Mouse (Mus musculus): ENCODE data around the gene 4833439L19Rik. TPM values are rescaled to one million over a fixed set of nuclear protein-coding genes. Genes with fewer than 3 reads are reported as not detected.
A peak's percentile ranks its signal among the peaks of the same experiment; 100 is the strongest.

4833439L19Rik gene
- total RNA-seq, 1 experiment from 2014 or later, result 131 TPM

DNA sequence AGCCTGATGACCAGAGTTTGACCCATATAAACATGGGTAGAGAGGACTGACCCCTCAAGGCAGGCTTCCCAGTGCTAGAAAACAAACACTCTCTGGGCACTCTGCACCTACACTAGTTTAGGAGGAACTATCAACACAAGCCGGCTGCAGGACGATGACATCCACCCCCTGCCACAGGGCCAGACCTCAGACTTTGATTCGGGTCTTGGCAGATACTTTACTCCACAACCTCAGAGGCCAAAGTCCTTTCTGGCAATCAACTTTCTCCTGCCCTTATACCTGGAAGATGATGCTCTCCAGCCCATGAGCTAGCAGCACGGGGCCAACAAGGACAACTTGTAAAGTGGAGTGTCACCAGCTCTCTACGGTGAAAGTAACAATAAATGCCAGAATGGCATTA, 17.6 kb upstream of the 4833439L19Rik start:
- no peak for DNase-seq

DNA sequence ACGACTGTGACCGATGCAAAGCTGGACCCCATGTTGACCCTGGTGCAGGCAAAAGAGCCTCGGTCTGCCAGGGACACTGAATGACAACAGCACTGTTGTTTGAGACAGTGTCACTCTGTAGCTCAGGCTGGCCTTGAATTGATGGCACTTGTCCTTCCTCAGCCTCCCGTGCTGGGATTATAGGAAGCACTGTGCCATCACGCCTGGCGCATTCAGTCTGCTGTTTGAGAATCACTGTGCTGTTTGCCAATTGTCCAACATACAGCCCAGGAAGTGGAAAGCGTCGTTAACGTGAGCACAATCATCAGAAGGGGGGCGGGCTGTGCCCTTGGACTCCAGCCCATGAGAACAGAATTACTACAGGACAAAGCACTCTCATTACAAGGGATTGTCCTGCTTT, 16.9 kb upstream of the 4833439L19Rik start:
- peak; percentile 65 for DNase-seq

DNA sequence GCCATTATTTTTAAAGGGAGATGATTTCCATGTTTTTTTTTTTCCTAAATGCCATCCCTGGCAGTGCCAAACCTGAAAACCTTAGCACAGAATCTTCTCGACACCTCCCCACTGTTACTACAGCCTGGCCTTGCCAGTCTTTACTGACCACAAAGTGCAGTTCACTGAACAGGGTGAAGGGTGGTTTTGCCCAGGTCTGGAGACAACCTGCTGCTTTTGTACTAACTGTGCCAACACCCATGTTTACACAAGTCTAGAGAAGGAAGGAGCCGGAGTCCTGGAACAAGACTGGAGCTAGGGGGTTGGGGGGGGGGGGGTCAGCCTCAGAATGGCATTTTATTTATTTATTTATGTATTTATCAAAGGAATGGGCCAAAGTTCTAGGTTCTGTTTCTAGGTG, 16.1 kb upstream of the 4833439L19Rik start:
- no peak for DNase-seq

DNA sequence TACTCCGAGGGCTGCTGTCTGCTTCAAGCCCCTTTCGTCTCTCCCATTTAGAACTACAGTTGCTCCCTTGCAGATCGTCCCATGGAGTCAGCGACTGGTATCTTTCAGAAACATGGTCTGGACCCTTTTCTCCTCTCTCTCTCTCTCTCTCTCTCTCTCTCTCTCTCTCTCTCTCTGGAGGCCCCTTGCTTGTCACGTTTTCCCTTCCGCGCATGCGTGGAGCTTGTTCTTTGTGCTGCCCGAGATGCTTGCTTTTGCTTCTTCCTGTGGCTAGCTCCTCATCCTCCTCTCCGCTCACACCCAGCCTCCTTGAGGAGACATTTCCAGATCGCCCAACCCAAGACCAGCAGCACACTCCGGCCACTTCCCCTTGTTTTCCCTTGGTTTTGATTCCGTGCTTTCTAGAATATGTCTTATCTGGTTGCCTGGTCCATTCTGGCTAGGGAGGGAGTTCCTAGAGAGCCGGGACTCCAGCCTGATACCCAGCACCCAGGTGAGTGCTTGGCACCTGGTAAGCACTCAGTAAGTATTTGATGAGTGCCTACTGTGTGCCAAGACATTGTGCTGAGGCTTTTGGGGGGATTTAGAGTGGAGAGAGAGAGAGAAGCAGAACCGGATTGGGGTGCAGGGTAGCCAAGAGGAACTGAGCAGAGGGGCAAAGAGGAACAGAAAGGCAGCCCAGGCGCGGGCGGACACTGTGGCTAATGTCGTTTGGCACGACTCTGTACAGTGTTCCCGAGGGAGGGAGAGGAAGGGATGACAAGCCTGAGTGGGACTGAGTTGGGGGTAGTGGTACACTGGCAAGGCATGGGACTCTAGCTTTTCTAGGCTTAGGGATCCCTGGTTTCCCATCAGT, 12.6 kb upstream of the 4833439L19Rik start:
- DNase-seq, result no peak

DNA sequence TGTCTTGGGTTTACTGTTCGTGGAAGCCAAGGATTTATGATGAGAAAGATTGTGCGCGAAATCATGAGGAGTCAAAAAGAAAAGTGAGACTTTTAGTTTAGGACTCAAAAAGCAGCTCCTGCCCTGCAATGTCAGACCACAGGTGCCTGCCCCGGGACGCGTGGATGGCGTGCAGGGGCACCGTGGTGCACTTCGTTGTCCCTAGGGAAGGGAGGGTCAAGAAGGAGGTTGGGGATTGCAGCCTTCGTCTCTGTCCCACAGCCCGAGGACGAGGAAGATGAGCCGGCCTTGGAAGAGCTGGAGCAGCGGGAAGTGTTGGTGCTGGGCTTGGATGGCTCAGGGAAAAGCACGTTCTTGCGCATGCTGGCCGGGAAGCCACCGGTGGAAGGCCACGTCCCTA, 10.3 kb upstream of the 4833439L19Rik start:
- DNase-seq, result peak; percentile 44

DNA sequence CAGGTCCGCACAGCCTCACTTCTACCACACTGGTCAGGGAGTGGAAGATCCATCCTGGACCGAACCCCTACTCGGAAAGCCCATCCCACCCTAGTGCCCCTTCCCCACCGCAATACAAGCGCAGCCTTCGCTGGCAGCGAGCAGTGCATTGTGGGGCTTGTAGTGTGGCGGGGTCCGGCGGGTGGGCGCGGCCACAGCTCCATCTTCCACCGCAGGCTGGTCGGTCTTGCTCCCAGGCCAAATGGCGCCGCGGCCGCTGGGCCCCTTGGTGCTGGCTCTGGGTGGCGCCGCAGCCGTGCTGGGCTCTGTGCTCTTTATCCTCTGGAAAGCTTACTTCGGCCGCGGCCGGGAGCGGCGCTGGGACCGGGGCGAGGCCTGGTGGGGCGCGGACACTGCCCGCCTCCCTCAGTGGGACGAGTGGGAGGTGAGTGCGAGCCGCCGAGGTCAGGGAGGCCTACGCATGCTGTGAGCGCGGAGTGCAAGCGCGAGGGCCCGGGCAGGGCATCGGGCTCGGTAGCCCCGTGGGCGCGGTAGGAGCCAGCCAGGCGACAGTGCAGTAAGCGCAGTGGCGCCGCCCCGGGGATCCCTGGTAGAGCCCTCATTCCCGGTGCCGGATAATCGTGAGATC, 9.7 kb upstream of the 4833439L19Rik start, which contains the start of gene Arl10:
TSS of gene Arl10 (plus strand) at position 162 of the 628 bp plus-strand sequence.
- DNase-seq, result peak; percentile 88

DNA sequence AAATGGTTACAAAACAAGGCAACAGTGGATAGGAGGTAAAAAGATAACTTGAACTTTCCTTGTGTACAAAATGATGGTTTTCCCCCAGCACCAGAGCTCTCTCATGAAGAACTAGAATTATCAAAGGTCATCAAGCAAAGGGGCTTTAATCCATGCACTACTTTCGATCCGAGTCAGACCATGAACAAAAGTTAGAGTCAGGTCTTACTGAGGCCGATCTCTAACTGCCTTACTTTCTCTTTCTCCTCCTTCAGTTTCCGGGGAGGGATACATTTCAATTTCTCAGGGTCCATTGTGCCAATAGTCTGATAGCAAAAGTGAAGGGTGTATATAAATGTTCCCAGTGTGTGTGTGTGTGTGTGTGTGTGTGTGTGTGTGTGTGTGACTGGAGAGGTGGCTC, 7.4 kb upstream of the 4833439L19Rik start:
- no peak for DNase-seq

DNA sequence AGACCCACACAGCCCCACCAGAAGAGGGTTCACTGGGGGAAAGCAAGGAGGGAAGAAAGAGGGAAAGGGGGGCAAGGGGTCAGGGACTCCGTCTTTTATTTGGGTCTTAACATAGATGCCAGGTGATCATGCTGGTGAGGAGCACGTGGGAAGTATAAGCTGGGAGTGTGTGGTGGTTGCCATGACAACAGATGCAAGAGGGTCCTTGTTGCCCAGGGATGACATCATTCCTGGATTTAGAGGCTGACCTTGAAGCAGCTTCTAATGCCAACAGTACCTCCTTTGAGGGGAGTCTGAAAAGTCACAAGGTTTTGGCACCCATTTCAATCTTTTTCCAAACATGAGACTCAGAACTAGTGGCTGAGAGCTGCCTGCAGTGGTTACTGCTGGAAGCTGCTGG, 6.4 kb upstream of the 4833439L19Rik start:
- peak; percentile 49 for DNase-seq

DNA sequence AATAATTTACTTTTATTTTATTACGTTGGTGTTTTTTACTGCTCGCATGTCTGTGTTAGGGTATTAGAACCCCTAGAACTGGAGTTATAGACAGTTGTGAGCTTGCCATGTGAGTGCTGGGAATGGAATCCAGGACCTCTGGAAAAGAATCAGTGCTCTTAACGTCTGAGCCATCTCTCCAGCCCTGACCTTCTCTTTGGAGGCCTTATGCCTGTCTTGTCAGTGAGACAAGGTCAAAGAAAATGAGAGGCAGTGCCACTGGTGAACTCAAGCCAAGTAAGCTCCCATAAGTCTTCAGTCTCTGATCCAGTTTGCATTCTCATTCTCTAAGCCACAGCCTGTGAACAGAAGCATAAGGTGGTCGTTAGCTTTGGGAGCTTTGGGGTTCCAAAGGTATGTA, 5.5 kb upstream of the 4833439L19Rik start:
- DNase-seq, result peak; percentile 59

DNA sequence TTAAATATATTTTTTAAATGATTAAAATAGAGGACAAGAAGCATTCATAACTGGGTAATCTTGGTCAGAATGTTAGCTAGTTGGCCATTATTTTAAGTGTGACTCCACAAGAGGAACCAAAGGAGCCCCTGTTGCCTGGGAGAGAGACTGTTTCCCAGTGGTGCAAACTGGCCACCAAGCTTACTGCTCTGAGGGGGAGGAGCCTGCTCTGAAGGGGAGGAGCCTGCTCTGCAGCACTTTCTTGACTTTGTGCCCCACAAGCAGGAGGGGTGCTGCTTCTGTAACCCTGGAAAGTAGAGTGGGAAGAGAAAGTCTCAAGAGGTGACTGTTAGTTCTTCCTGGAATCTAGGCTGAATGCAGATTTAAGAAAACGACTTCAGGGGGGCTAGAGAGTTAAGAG, 4.0 kb upstream of the 4833439L19Rik start:
- no peak for DNase-seq

DNA sequence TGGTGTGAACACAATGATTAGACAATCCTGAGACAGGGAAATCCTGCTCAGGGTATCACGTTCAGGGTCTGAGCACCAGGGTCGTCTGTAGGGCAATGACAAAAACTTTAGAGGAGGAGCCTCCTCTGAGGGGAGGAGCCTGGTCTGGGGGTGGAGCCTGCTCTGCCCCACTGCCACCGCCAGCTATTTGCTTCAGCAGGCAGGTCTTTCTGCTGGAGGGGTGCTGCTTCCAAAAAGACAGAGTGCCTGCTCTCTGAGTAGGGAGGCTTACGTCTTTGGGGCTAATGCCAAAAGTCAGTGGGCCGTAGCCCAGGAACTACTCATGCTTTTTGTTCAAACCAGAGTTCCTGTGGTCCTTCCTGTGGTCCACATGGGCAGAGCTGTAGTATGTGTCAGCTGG, 3.1 kb upstream of the 4833439L19Rik start:
- no peak for DNase-seq

DNA sequence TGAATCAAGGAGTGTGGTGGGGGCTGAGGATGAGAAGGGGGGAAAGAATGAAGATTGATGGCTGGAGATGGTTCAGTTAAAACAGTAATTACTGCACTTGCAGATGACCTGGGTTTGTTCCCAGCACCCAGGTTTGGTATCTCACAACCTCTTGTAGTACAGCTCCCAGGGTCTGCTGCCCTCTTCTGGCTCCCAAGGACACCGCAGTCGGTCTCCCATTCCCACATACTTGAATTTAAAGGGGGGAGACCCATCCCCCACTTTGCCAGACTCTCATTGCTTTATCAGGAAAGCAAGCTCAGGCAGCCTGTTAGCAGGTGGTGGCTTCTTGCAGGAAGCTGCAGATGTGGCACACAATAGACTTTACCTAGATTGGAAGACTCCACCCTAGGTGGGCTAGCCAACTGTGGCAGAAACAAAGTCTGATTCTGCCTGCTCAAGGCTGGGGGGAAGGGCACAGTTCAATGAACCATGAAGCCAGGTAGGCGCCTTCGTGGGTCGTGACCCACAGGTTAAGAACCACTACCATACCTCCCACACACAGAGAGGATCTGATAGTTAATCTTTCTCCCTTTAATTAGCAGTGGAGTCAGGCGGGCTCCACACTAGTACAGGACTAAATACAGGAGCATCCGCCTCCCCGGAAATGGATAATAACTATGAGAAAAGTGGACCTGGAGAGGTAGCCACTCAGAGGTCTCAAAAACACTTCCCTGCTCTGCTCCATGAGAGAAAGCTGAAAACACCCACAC, 535 bp upstream of the 4833439L19Rik start:
- peak; percentile 66 for DNase-seq

DNA sequence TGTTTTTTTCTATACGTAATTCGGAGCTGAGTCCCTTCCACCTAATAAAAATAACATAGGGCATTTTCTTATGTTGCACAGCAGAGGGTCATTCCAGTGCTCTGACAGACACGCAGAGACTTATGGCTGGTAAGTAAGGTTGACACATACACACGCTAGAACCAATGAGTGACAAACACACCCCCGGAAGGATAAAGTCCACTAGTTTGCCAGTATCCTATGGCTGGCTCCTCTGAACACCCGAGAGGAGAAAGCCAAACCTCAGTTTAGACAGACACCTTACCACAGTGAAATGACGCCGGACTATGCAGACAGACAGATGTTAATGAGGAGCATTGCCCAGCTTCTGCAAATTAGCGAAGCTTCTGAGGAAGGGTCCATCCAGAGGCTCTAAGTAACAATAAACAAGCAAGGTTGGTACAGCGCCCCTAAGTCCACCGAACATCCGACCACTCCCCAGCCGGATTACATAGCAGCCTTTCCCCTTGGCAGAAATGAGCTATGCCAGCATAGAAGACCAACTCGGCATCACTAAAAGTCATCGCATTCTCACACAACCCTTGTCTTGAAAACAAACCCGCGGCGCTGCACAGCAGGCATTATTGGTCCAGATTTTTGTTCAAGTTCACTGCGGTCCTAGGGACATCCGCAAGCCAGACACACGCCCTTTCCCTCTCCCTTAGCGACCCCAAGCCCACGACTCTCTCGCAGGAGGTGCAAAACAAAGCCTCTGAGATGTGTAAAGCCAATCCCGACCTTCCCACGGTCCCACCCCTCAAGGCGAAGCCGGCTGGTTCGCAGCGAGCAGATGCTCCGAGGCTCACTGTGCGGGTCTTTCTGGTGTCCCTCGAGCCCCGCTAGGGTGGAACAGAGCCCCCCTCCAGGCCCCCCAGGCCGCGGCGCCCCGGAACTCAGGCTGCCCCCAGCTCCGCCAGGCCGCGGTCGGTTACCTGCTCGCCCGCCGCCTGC, 719 bp downstream of the 4833439L19Rik start:
- DNase-seq, result peak; percentile 31

DNA sequence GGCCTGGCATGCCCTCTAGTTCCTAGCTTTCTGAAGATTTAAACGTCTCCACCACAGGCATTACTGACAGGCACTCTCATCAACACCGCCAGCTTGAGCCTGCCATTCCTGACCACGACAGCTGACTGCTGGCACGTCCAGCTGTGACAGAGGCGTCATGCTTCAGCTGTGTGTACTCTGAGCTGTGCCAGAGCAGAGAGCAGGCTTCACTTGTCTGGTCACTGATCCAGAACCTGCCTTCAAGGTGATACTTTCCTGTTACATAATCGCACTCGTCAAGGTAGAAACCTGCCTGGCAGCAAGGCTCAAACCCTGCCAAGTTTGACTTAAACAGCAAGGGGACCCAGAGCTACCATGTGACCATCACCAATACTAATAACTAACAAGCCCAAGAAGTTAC, 2.7 kb downstream of the 4833439L19Rik start:
- no peak for DNase-seq

DNA sequence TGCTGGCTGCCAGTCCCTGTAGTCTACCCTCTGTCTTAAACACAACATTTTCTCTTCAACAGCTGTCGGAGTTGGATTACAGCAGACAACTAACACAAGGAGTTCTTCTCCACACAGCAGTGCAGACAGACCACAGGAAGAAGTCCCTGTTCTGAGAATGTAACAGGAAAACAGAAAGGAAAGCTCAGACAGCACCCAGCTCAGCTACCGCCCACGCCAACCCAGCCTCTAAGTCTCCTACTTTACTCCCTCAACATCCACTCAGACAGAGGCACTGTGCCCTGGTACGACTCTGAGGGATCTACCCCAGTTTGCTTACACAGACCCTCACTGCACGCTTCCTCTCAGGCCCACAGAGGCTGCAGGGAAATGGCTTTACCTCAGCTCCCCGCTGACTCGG, 4.6 kb downstream of the 4833439L19Rik start:
- DNase-seq, result no peak

DNA sequence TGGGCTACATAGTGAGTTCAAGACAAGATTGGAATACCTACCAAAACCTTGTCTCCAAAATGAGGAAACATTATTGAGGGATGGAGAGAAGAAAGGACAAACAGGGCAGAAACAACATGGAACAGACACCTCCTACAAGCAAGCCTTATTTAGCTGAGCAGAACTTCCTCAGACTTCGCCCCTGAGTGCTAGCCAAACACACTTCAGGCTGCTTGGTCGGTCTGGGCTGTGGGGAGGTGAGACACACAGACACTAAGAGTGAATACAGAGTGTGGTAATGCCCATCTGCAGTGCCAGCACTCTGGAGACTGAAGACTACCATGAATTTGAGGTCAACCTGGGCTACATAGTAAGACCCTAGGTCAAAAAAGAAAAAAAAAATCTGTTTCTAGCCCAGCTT, 5.6 kb downstream of the 4833439L19Rik start:
- DNase-seq, result no peak

DNA sequence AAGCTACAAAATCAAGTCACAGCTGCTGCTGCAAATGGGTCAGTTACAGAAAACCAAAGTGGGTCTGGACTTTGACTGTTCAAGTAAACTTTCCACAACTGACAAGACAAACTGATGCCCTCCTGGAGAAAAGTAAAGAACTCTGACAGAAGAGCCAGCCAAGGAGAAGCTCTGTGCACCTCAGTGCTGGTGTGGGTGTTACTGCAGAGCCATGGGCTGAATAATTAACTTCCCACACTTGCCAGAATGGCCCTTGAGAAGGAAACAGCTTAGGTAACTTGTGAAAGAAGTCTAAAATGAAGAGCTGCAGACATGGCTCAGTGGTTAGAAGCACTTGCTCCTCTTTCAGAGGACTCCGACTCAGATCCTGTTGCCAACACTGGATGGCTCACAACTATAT, 7.6 kb downstream of the 4833439L19Rik start:
- DNase-seq, result no peak

DNA sequence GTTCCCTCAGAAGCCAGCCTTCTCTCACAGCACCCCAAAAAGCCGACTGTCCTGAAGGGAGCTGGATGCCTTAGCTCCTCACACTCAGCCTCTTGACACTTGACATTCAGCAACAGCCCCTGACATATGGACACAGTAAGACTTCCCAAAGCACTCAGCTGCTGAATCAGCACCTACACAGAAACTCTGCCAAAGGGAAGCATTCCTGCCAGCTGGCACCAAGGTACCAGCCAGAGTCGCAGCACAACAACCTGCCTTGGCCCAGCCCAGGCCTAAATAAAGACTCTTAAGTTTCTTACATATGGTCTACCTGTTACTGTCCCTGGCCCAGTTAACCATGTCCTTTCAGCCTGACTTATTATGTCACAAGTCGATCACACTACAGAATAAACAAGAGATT, 8.4 kb downstream of the 4833439L19Rik start:
- peak; percentile 74 for DNase-seq

DNA sequence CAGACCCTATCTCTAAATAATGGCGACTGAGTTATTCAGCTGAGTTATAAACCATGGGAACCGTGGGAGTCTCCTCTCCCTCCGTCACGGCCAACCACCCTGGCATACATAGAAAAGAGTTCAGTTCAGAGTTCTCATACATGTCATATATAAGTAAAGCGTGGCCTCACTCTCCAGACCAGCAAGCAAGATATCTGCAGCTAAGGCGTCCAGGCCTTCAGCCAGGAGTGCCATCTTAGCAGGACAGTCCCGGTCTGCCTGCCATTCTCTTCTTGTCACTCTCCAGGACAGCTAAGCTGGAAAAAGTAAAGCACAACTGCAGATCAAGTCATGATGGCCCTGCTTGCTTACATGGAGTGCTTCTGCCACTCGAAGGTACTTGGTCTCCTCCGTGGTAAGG, 9.1 kb downstream of the 4833439L19Rik start:
- DNase-seq, result no peak

DNA sequence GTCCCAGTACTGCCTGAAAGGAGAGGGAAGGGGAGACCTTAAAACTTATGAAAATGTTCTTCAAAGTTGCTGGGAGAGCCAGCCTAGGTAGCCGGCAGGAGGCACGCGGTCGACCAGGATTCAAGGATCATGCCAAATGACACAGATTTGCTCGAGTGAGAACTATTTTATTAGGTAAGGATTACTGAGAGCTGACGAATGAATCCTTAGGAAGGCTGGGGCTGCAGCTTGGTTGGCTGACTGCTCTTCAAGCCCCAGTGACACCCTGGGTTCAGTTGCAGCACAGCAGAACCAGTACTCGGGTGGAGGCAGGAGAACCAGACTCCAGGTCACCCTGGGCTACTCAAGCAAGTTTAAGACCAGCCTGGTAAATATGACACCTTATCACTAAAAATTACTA, 17.2 kb downstream of the 4833439L19Rik start:
- no peak for DNase-seq

DNA sequence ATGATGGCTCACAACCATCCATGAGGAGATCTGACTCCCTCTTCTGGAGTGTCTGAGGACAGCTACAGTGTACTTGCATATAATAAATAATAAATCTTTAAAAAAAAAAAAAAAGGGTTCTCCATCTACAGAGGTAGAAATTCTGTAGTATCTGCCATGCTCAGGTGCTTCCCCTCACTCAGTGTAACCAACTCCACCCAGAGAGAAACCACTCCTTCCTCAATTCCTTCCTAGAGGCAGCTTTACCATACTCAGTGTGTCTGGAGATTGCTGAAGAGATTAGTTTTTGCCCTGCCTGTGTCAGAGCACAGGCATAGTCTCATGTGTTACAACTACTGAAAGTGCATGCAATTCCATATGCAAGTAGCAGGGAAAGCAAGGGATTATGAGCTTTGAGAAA, 33.1 kb downstream of the 4833439L19Rik start:
- no peak for DNase-seq

DNA sequence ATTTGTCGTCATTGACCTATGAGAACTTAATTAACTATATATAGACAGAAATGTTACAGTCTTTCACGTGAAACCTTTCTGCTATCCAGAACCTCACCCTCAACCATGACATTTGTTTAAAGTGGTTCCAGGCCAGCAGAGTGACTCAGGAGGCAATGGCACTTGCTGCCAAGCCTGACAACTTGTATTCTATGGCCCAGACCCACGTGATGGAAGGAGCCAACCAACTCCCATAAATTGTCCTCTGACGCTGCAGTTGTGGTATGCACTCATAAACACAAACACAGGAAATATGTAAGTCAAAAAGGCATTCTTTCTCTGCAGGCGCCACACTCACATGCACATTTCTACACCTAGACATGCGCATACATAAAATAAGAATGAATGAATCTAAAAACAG, 38.1 kb downstream of the 4833439L19Rik start:
- peak; percentile 28 for DNase-seq

All from adrenal gland, postnatal 14 days (tissue).